ENCODE assay signal across 20 mouse cellular contexts in the genomic region with DNA sequence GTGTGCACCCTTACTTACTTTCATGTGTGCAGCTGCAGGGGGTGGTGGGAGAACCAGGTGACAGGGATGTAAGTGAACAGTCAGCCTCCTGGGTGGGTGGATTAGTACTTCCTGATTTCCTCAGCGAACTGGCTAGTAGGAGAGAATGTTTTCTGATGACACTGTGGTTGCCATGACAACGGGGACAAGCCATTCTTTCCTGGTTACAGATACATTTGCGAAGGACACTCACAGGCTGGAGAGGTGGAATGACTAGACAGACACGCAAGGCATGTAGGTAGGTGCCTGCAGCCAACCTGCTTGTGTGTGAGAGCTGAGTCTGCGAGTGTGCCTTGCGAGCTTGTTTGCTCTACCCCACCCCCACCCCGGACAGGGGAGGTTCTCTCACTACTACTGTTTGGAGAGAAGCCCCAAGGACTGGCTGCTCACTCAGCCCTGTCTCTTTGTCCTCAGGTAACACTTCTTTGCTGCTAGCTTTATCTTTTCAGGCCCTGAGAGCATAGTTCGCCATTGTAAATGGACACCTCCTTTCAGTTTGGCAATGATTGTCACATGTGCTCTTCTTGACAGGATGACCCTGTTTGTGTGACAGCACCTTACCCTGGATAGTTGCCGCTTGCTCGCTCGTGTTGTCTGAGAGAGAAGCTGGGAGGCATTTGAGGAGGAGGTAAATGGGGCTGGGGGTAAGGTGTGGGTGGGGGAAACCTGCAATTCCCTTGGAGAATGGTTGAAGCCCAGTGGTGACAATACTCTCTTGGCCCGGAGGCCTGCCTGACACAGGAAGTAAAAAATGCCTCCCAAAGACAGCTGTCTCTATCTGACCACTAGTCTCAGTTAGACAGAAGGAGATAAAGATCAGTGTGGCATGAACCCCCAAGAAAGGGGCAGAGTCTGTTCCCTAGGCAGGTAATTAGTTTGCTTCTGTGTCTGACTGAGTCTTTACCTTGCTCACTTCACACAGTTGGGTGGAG. TPM values are rescaled to one million over a fixed set of nuclear protein-coding genes. Genes with fewer than 3 reads are reported as not detected.
DNase-seq lines count a peak whose midpoint lies in the region; ATAC-seq and TF ChIP-seq lines count a peak whose summit lies in the region.
"Not testable (repeated sequence)": the region's sequence is repeated elsewhere in the genome, so short reads cannot be mapped to it uniquely, and the experiment has no call there.
"Had no signal": no experiment of that assay in that cellular context is flagged by ENCODE, and none has a peak within 500 bp of the region (broad histone marks: within the 10 kb centered on the region; RNA-seq: fewer than 3 reads in every experiment).

No protein-coding gene starts in this region.

- not testable (repeated sequence) for H3K9me3 ChIP-seq in forebrain, postnatal 0 days (ENCODE audit: low read length); hindbrain, embryonic 14.5 days (ENCODE audit: control insufficient read depth, low read length); intestine, embryonic 16.5 days (ENCODE audit: control insufficient read depth, low read length); liver, postnatal 0 days (ENCODE audit: low read length); midbrain, embryonic 12.5 days; neural tube, embryonic 13.5 days

- DNase-seq in forebrain, postnatal 0 days; hindbrain, embryonic 14.5 days (ENCODE audit: low spot score); liver, postnatal 0 days: not testable (repeated sequence)

- TF ChIP-seq CTCF in forebrain, postnatal 0 days (IDR thresholded peaks at IDR 0.05; ENCODE audit: low read depth); liver, postnatal 0 days (IDR thresholded peaks at IDR 0.05; ENCODE audit: low read depth): not testable (repeated sequence)

- H3K27ac ChIP-seq in forebrain, postnatal 0 days (ENCODE audit: low read depth, low read length); hindbrain, embryonic 14.5 days; intestine, embryonic 16.5 days (ENCODE audit: low read length); liver, postnatal 0 days (ENCODE audit: low read depth); midbrain, embryonic 12.5 days (replicated peaks); neural tube, embryonic 13.5 days (replicated peaks): not testable (repeated sequence)

- H3K4me1 ChIP-seq in forebrain, postnatal 0 days (ENCODE audit: insufficient read depth); hindbrain, embryonic 14.5 days (replicated peaks; ENCODE audit: control insufficient read depth, insufficient read depth, low read length); intestine, embryonic 16.5 days (ENCODE audit: control insufficient read depth, insufficient read depth, low read length); liver, postnatal 0 days (ENCODE audit: insufficient read depth); midbrain, embryonic 12.5 days; neural tube, embryonic 13.5 days (replicated peaks): not testable (repeated sequence)

- not testable (repeated sequence) for H3K9ac ChIP-seq in forebrain, postnatal 0 days; hindbrain, embryonic 14.5 days; intestine, embryonic 16.5 days (ENCODE audit: low read depth, low read length); liver, postnatal 0 days (replicated peaks); midbrain, embryonic 12.5 days (replicated peaks); neural tube, embryonic 13.5 days

- H3K4me2 ChIP-seq in forebrain, postnatal 0 days (ENCODE audit: low read depth); hindbrain, embryonic 14.5 days (replicated peaks); intestine, embryonic 16.5 days (ENCODE audit: low read depth, low read length); liver, postnatal 0 days (ENCODE audit: low read depth, low read length); midbrain, embryonic 12.5 days (replicated peaks); neural tube, embryonic 13.5 days: not testable (repeated sequence)

- not testable (repeated sequence) for H3K4me3 ChIP-seq in forebrain, postnatal 0 days (ENCODE audit: low read depth, low read length); hindbrain, embryonic 14.5 days (replicated peaks; ENCODE audit: low read length); intestine, embryonic 16.5 days (ENCODE audit: low read length); liver, postnatal 0 days (ENCODE audit: low read depth, low read length); midbrain, embryonic 12.5 days; neural tube, embryonic 13.5 days

- WGBS in forebrain, postnatal 0 days, result no CpG with 5 or more reads among the region's 12 CpGs
- WGBS in hindbrain, embryonic 14.5 days, result no CpG with 5 or more reads among the region's 12 CpGs
- no CpG with 5 or more reads among the region's 12 CpGs for WGBS in intestine, embryonic 16.5 days
- WGBS in liver, postnatal 0 days (ENCODE audit: insufficient replicate concordance), result no CpG with 5 or more reads among the region's 12 CpGs
- no CpG with 5 or more reads among the region's 12 CpGs for WGBS in midbrain, embryonic 12.5 days
- no CpG with 5 or more reads among the region's 12 CpGs for WGBS in neural tube, embryonic 13.5 days

- H3K36me3 ChIP-seq in forebrain, postnatal 0 days (ENCODE audit: insufficient read depth); hindbrain, embryonic 14.5 days (replicated peaks; ENCODE audit: control insufficient read depth, insufficient read depth); intestine, embryonic 16.5 days (ENCODE audit: control insufficient read depth, insufficient read depth, low read length); liver, postnatal 0 days (replicated peaks; ENCODE audit: insufficient read depth, low read length); midbrain, embryonic 12.5 days; neural tube, embryonic 13.5 days: not testable (repeated sequence)

- peak; percentile 96 for ATAC-seq in common myeloid progenitor, adult 5-6 weeks (replicated peaks; ENCODE audit: low read depth, poor library complexity, severe bottlenecking)
- ATAC-seq in forebrain, postnatal 0 days, result peak; percentile 85
- ATAC-seq in hindbrain, embryonic 14.5 days (ENCODE audit: low FRiP score), result peak; percentile 71; the same call in 1 of the 2 replicates
- peak; percentile 77 for ATAC-seq in intestine, embryonic 16.5 days
- ATAC-seq in liver, postnatal 0 days, result peak; percentile 92
- peak; percentile 58; the same call in 1 of the 2 replicates for ATAC-seq in midbrain, embryonic 12.5 days (ENCODE audit: low FRiP score, low read depth)
- ATAC-seq in neural tube, embryonic 13.5 days (ENCODE audit: low read depth), result peak; percentile 53; the same call in 1 of the 2 replicates

- H3K27me3 ChIP-seq in forebrain, postnatal 0 days (ENCODE audit: insufficient read depth, low read length); hindbrain, embryonic 14.5 days (ENCODE audit: control insufficient read depth, insufficient read depth, low read length); intestine, embryonic 16.5 days (replicated peaks; ENCODE audit: control insufficient read depth, insufficient read depth, low read length); liver, postnatal 0 days (ENCODE audit: insufficient read depth, low read length); midbrain, embryonic 12.5 days; neural tube, embryonic 13.5 days: not testable (repeated sequence)

- TF ChIP-seq EP300 in liver, postnatal 0 days (IDR thresholded peaks at IDR 0.05; ENCODE audit: low read depth), result not testable (repeated sequence)

RNA-seq across cellular contexts. Expression of gene Gm14685, which starts 6.3 kb away (rescaled TPM):
- not detected in 2 replicates for total RNA-seq in common myeloid progenitor, adult 5-6 weeks (2017)
- 0.77 and 2.0 TPM in 2 replicates for total RNA-seq in forebrain, postnatal 0 days (2014; rRNA removed)
- 0.73 and 0.77 TPM in 2 replicates for polyA plus RNA-seq in forebrain, postnatal 0 days (2015; fragmentation: Nextera tagmentation; extraction: Ambion mirVana)
- 0.31 and 0.80 TPM in 2 replicates for polyA plus RNA-seq in hindbrain, embryonic 14.5 days (2014; fragmentation: Nextera tagmentation; extraction: Ambion mirVana)
- 0.33 TPM in 1 of 2 replicates, not detected in the other for polyA plus RNA-seq in intestine, embryonic 16.5 days (2015; fragmentation: Nextera tagmentation; extraction: Ambion mirVana)
- polyA plus RNA-seq in liver, postnatal 0 days (2015; fragmentation: Nextera tagmentation; extraction: Ambion mirVana), result 0.09 and 0.21 TPM in 2 replicates
- 0.29 and 0.73 TPM in 2 replicates for polyA plus RNA-seq in midbrain, embryonic 12.5 days (2016; fragmentation: Nextera tagmentation; extraction: Ambion mirVana)
- 0.32 TPM in 1 of 2 replicates, not detected in the other for polyA plus RNA-seq in neural tube, embryonic 13.5 days (2015; fragmentation: Nextera tagmentation; extraction: Ambion mirVana)
- total RNA-seq: gastrocnemius, postnatal 14 days; heart, adult 2 months; heart, postnatal 4 days; MEL had no signal
- polyA plus RNA-seq: heart, embryonic 14.5 days; kidney, adult 2 months; small intestine, adult 2 months had no signal

RNA-seq across cellular contexts. Expression of gene Xlr5b, which starts 25.5 kb away (rescaled TPM):
- not detected in 2 replicates for total RNA-seq in common myeloid progenitor, adult 5-6 weeks (2017)
- not detected in 2 replicates for total RNA-seq in forebrain, postnatal 0 days (2014; rRNA removed)
- polyA plus RNA-seq in forebrain, postnatal 0 days (2015; fragmentation: Nextera tagmentation; extraction: Ambion mirVana), result not detected in 2 replicates
- polyA plus RNA-seq in hindbrain, embryonic 14.5 days (2014; fragmentation: Nextera tagmentation; extraction: Ambion mirVana), result not detected in 2 replicates
- 0.10 and 0.28 TPM in 2 replicates for polyA plus RNA-seq in intestine, embryonic 16.5 days (2015; fragmentation: Nextera tagmentation; extraction: Ambion mirVana)
- not detected in 2 replicates for polyA plus RNA-seq in liver, postnatal 0 days (2015; fragmentation: Nextera tagmentation; extraction: Ambion mirVana)
- not detected in 2 replicates for polyA plus RNA-seq in midbrain, embryonic 12.5 days (2016; fragmentation: Nextera tagmentation; extraction: Ambion mirVana)
- polyA plus RNA-seq in neural tube, embryonic 13.5 days (2015; fragmentation: Nextera tagmentation; extraction: Ambion mirVana), result not detected in 2 replicates
- total RNA-seq: adrenal gland, postnatal 25 days; CH12.LX; gastrocnemius, postnatal 14 days; heart, adult 2 months; heart, postnatal 4 days; left cerebral cortex, adult 18-20 months; left cerebral cortex, postnatal 36 days; MEL had no signal
- polyA plus RNA-seq: embryonic facial prominence, embryonic 13.5 days; heart, adult 2 months; heart, embryonic 14.5 days; kidney, adult 2 months; limb, embryonic 15.5 days; small intestine, adult 2 months had no signal

RNA-seq across cellular contexts. Expression of gene DXBay18, which starts 26.1 kb away (rescaled TPM):
- not detected in 2 replicates for total RNA-seq in common myeloid progenitor, adult 5-6 weeks (2017)
- total RNA-seq in forebrain, postnatal 0 days (2014; rRNA removed), result 0.95 and 1.3 TPM in 2 replicates
- 0.30 and 0.99 TPM in 2 replicates for polyA plus RNA-seq in forebrain, postnatal 0 days (2015; fragmentation: Nextera tagmentation; extraction: Ambion mirVana)
- polyA plus RNA-seq in hindbrain, embryonic 14.5 days (2014; fragmentation: Nextera tagmentation; extraction: Ambion mirVana), result 0.59 TPM in 1 of 2 replicates, not detected in the other
- 0.39 TPM in 1 of 2 replicates, not detected in the other for polyA plus RNA-seq in intestine, embryonic 16.5 days (2015; fragmentation: Nextera tagmentation; extraction: Ambion mirVana)
- polyA plus RNA-seq in liver, postnatal 0 days (2015; fragmentation: Nextera tagmentation; extraction: Ambion mirVana), result 0.07 TPM in 1 of 2 replicates, not detected in the other
- polyA plus RNA-seq in midbrain, embryonic 12.5 days (2016; fragmentation: Nextera tagmentation; extraction: Ambion mirVana), result 0.34 and 0.40 TPM in 2 replicates
- 0.33 TPM in 1 of 2 replicates, not detected in the other for polyA plus RNA-seq in neural tube, embryonic 13.5 days (2015; fragmentation: Nextera tagmentation; extraction: Ambion mirVana)
- total RNA-seq: adrenal gland, postnatal 25 days; gastrocnemius, postnatal 14 days; heart, adult 2 months; heart, postnatal 4 days; MEL had no signal
- polyA plus RNA-seq: embryonic facial prominence, embryonic 13.5 days; heart, adult 2 months; heart, embryonic 14.5 days; limb, embryonic 15.5 days; small intestine, adult 2 months had no signal

RNA-seq across cellular contexts. Expression of gene Xlr3a, which starts 26.2 kb away (rescaled TPM):
- total RNA-seq in common myeloid progenitor, adult 5-6 weeks (2017), result 4.1 and 8.2 TPM in 2 replicates
- total RNA-seq in forebrain, postnatal 0 days (2014; rRNA removed), result 2.3 and 2.7 TPM in 2 replicates
- 1.7 and 1.9 TPM in 2 replicates for polyA plus RNA-seq in forebrain, postnatal 0 days (2015; fragmentation: Nextera tagmentation; extraction: Ambion mirVana)
- 4.8 and 7.7 TPM in 2 replicates for polyA plus RNA-seq in hindbrain, embryonic 14.5 days (2014; fragmentation: Nextera tagmentation; extraction: Ambion mirVana)
- polyA plus RNA-seq in intestine, embryonic 16.5 days (2015; fragmentation: Nextera tagmentation; extraction: Ambion mirVana), result 8.8 and 9.4 TPM in 2 replicates
- polyA plus RNA-seq in liver, postnatal 0 days (2015; fragmentation: Nextera tagmentation; extraction: Ambion mirVana), result 0.74 and 4.1 TPM in 2 replicates
- 3.5 and 4.0 TPM in 2 replicates for polyA plus RNA-seq in midbrain, embryonic 12.5 days (2016; fragmentation: Nextera tagmentation; extraction: Ambion mirVana)
- polyA plus RNA-seq in neural tube, embryonic 13.5 days (2015; fragmentation: Nextera tagmentation; extraction: Ambion mirVana), result 1.9 and 5.6 TPM in 2 replicates

RNA-seq across cellular contexts. Expression of gene Xlr4a, which starts 40.9 kb away (rescaled TPM):
- 11.7 and 42.1 TPM in 2 replicates for total RNA-seq in common myeloid progenitor, adult 5-6 weeks (2017)
- total RNA-seq in forebrain, postnatal 0 days (2014; rRNA removed), result not detected in 2 replicates
- polyA plus RNA-seq in forebrain, postnatal 0 days (2015; fragmentation: Nextera tagmentation; extraction: Ambion mirVana), result 0.54 TPM in 1 of 2 replicates, not detected in the other
- not detected in 2 replicates for polyA plus RNA-seq in hindbrain, embryonic 14.5 days (2014; fragmentation: Nextera tagmentation; extraction: Ambion mirVana)
- polyA plus RNA-seq in intestine, embryonic 16.5 days (2015; fragmentation: Nextera tagmentation; extraction: Ambion mirVana), result 3.0 and 4.3 TPM in 2 replicates
- 0.55 and 2.1 TPM in 2 replicates for polyA plus RNA-seq in liver, postnatal 0 days (2015; fragmentation: Nextera tagmentation; extraction: Ambion mirVana)
- 0.55 and 0.58 TPM in 2 replicates for polyA plus RNA-seq in midbrain, embryonic 12.5 days (2016; fragmentation: Nextera tagmentation; extraction: Ambion mirVana)
- polyA plus RNA-seq in neural tube, embryonic 13.5 days (2015; fragmentation: Nextera tagmentation; extraction: Ambion mirVana), result 0.50 and 0.70 TPM in 2 replicates
- total RNA-seq: adrenal gland, postnatal 25 days; left cerebral cortex, adult 18-20 months had no signal
- polyA plus RNA-seq: small intestine, adult 2 months had no signal
